Mouse (Mus musculus) adrenal gland, adult 8-10 months (tissue): ENCODE results near the gene Galr3. TPM values are rescaled to one million over a fixed set of nuclear protein-coding genes. Genes with fewer than 3 reads are reported as not detected.
"Not testable (repeated sequence)": the region's sequence is repeated elsewhere in the genome, so short reads cannot be mapped to it uniquely, and the experiment has no call there.

Source experiments
- DNase-seq: peaks from one replicate; pipeline ENCODE4 v3.0.0; 2022
- total RNA-seq, 4 experiments: library from RNA; stranded (reverse); gene quantifications; 2 replicates each; pipeline ENCODE4 v1.2.4; 2022

Galr3 gene
- total RNA-seq, 4 experiments from 2014 or later = 0.28 to 0.31 (median 0.30) TPM; not detected in 1

GRCm38 (mm10) chr15:79027291-79028205, 14.1 kb upstream of the Galr3 start:
- DNase-seq = no peak

- peak; percentile 89 for DNase-seq
Measured at GRCm38 (mm10) chr15:79028237-79028738, 13.4 kb upstream of the Galr3 start, which contains the start of gene H1f0. H1f0 (plus strand) TSS chr15:79028450.

- no peak for DNase-seq
Measured at GRCm38 (mm10) chr15:79028823-79029484, 12.7 kb upstream of the Galr3 start.

GRCm38 (mm10) chr15:79029519-79030241, 12.0 kb upstream of the Galr3 start:
- no peak for DNase-seq

GRCm38 (mm10) chr15:79030551-79031435, 10.9 kb upstream of the Galr3 start:
- DNase-seq = peak; percentile 93

GRCm38 (mm10) chr15:79031908-79032307, 9.8 kb upstream of the Galr3 start:
- DNase-seq = not testable (repeated sequence)

GRCm38 (mm10) chr15:79037913-79038328, 3.8 kb upstream of the Galr3 start:
- peak; percentile 45 for DNase-seq

- DNase-seq = no peak
Measured at GRCm38 (mm10) chr15:79038331-79038730, 3.4 kb upstream of the Galr3 start.

- DNase-seq = peak; percentile 82
Measured at GRCm38 (mm10) chr15:79038853-79039252, 2.8 kb upstream of the Galr3 start.

- no peak for DNase-seq
Measured at GRCm38 (mm10) chr15:79040501-79041416, 926 bp upstream of the Galr3 start.

GRCm38 (mm10) chr15:79042721-79043491, 1.2 kb downstream of the Galr3 start:
- DNase-seq = no peak

- DNase-seq = no peak
Measured at GRCm38 (mm10) chr15:79044837-79045236, 3.2 kb downstream of the Galr3 start.

GRCm38 (mm10) chr15:79048186-79048585, 6.5 kb downstream of the Galr3 start:
- no peak for DNase-seq

GRCm38 (mm10) chr15:79050160-79050845, 8.6 kb downstream of the Galr3 start:
- DNase-seq = no peak

- no peak for DNase-seq
Measured at GRCm38 (mm10) chr15:79050964-79051363, 9.3 kb downstream of the Galr3 start.

GRCm38 (mm10) chr15:79051461-79052360, 10.0 kb downstream of the Galr3 start:
- DNase-seq = no peak

GRCm38 (mm10) chr15:79052366-79052765, 10.7 kb downstream of the Galr3 start:
- DNase-seq = no peak

GRCm38 (mm10) chr15:79056601-79057000, 14.9 kb downstream of the Galr3 start:
- no peak for DNase-seq
